Mouse (Mus musculus) leukemia stem cell, adult 10-12 weeks (primary cell): ENCODE data around the gene Zfp949. TPM values are rescaled to one million over a fixed set of nuclear protein-coding genes. Genes with fewer than 3 reads are reported as not detected.

Experiments
- polyA plus RNA-seq: library from polyadenylated mRNA; stranded (reverse); fragments of >175 nt; gene quantifications from 2 replicates; pipeline ENCODE4 v1.2.3, GENCODE M21; 2012; ENCODE audit warnings: low replicate concordance

Zfp949 gene
- 0.33 and 0.91 TPM in 2 replicates for polyA plus RNA-seq

DNA sequence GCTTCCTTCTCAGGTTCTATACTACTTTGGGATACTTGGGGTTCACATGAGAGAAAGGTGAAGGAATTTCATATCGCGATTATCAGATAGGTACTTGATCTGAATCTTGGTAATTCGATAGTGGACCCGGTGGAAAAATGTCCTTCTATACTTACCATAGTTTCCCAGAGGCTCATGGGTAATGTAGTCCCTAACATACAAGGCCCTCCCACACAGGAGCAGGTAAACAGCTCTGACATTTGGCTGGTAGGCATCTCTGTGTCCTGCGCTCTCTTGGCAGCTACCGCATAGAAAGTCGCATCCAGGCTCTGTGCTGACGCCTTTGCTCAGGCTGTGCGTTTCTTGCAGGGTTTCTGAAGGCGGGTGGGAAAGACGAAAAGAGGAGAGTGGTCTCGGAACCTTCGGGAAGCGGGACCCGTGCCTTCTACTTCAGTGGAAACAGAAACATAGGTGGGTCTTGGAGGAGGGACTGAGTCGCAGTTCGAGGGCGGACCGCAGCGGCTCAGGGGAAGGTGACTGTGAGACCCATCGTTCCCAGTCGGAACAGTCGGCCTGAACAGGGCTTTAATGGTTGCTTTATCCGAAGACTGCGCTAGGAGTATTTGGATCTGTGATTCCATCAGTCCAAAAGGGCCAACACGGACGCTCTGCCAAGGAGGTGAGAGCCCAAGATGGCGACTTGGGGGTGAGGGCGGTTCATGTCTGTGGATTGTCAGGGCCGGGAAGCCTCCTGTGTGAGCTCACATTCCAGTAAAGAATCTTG is at the start of gene Zfp949:
Gene Zfp949, plus strand, starts transcription at position 170 of the 763 bp plus-strand sequence.

DNA sequence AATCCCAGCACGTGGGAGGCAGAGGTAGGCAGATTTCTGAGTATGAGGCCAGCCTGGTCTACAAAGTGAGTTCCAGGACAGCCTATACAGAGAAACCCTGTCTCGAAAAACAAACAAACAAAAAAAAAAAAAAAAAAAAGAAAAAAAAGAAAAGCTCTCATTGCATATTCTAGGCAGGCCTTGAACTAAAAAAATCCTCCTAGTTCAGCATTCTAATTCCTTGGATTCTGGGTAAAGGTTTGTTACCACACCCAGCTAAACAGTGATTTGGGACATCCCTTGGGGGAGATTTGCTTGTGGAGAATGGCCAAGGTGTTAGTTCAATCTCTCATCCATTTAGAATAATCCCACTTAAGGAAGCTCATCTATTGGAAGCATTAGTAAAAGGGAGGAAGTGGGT is 32.8 kb downstream of the Zfp949 start, which contains the start of gene Trim43a:
Gene Trim43a, plus strand, starts transcription at position 301 of the 400 bp plus-strand sequence.

Other genes with a start within 250 kb of the Zfp949 start
- 0.71 and 1.1 TPM in 2 replicates for gene Nt5e, start 220.8 kb upstream of the Zfp949 start, polyA plus RNA-seq
- 3.0 and 4.7 TPM in 2 replicates for gene Snx14, start 109.1 kb upstream of the Zfp949 start, polyA plus RNA-seq
- gene Gm20537, start 91.4 kb upstream of the Zfp949 start, polyA plus RNA-seq, result 5.2 TPM in 1 of 2 replicates, not detected in the other
- gene Syncrip, start 65.4 kb upstream of the Zfp949 start, polyA plus RNA-seq, result 82.5 and 99.4 TPM in 2 replicates
- gene Trim43a, start 32.9 kb downstream of the Zfp949 start, polyA plus RNA-seq, result not detected in 2 replicates
- 2.0 and 3.0 TPM in 2 replicates for gene Mthfsl, start 172.3 kb downstream of the Zfp949 start, polyA plus RNA-seq
- gene Bcl2a1d, start 183.9 kb downstream of the Zfp949 start, polyA plus RNA-seq, result 0.48 TPM in 1 of 2 replicates, not detected in the other